Mouse (Mus musculus) embryo, embryonic 11.5 days (tissue): Measurements from ENCODE around the gene Pde1a.
A peak's percentile ranks its signal among the peaks of the same experiment; 100 is the strongest.

Experiments
- DNase-seq: peaks from one replicate; pipeline ENCODE4 v3.0.0-alpha.2; 2012; ENCODE audit warnings: low read depth, low spot score

Pde1a gene

DNA sequence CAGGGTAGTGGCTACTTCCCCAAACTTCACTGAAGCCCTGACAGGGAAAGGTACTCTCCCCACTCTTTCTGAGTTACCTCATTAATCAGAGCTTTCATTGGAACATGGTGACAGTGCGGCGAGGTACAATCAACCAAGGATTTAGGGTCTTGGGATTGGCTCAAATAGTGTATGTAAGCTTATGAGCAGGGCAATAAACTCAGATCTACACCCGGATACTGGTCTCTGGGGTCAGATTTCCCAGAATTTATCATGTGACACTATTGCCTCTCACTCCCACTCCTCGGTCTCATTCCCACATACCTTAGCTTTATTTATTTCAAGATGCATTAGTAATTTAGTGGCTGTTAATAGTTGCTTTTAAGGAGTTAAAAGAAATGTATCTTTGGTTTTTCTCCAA, 303.4 kb downstream of the Pde1a start:
- DNase-seq, result no peak

DNA sequence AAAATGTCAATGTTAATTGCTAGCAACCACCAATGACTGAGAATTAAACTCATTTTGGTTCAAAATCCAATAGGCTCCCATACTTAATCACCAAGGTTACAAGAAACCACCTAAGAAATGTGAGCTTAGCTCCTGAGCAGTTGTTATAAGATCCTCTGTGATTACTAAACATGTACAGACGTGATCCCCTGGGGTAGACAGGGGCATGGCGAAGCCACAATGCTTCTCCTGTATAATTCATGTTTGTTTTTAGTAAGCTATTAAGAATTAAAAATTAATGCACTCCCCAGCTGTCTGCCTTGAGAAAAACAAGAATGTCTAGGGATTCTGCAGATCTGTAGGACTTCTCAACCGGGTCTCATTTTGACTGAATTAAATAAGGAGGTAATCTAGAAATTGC, 309.7 kb downstream of the Pde1a start:
- DNase-seq, result no peak

DNA sequence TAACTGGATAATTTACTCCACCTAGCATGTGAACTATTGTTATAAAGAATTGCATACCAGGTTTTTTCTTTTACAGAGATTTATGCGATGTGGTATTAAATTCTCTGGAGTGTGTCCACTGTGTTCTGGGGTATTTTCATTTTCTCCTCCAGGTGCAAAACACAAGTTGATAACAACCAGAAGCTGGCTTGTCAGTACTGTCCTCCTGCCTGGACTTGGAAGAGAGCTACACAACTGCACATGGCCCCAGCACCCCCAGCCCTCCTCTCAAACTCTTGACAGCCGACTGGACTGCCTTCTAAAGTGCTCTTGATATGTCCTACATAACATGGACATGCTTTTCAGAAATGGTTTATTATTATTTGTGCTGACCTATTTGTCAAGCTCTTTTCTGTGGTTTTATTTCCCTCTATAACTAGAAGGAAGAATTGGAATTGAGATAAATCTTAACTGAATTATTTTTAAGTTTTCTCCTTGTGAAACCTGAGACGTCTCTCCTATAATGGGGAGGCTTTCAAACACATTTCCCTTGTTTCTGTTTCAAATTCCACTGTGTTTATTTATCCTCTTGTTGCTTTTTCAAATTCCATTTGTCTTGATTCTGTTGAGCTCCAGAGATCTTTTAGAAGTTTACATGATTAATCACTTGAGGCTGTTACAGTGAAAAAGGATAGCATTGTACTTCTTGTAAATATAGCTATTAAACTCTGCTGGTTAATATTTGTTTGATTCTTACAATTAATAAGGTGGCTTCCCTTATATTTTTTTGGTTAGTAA, 313.4 kb downstream of the Pde1a start:
- no peak for DNase-seq

DNA sequence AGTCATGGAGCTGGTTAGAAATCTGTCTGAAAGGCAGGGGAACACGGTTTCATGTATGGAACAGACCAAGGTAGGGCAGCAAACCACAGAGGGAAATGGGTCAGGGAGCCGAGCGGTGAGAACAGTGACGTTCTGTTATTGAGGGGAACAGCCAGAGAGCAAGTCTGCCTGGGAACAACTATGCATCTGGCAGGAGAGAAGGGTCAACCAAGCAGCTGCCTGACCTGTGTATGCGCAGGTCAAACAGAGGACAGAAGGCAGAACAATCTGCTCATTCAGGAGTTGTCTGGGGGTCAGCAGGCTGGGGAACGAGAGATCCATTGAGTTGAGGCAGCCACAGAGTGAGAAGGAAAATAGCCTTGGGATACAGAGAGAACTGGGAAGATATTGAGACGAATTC, 330.6 kb downstream of the Pde1a start:
- DNase-seq, result peak; percentile 27

DNA sequence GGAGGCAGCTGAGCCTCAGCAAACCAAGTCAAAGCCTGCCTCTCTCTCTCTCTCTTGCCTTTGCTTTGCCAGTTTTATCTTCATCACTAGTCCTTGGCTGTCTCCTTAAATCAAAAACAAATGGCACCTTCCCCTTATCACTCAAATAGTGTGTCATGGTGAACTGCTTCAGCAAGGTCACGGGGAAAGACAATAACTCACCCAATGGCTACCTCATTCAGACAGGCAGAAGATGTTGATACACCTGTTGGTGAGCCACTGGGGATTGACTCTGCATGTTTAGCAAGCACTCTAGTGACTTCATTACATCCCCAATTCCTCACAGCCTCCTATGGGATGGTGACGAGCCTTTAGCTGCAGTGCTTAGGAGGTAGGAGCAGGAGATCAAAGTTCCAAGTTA, 331.8 kb downstream of the Pde1a start:
- DNase-seq, result no peak

DNA sequence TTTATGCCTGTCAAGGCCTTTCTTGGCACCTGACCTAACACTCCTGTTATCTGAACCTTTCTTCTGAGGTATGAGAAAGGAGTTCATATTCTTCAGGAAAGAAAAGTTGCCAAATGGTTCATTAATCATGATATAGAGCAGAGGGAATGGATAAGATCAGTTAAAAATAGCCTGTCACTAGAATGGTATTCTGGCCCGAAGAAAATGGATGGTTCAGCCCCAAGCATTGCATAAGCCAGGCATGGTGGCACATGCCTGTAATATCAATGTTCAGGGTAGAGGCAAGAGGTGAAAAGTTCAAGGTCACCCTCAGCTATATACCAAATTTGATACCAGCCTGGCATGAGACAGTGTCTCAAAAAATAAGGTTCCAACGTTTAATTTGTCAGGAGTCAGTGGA, 336.1 kb downstream of the Pde1a start:
- DNase-seq, result no peak

DNA sequence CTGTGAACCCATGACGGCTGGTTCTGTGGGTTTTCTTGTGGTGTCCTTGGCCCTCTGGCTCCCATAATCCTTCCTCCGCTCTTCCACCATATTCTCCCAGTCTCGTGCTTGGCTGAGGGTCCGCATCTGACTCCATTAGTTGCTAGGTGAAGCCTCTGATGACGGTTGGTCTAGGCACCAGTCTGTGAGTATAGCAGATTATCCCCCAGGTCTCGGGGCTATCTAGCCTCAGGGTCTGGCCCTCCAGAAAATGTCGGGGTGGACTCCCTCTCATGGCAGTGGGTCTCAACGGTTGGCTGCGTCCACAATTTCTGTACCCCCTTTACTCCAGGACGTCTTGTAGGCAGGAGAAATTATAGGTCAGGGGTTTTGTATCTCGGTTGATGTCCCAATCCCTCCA, 342.8 kb downstream of the Pde1a start:
- no peak for DNase-seq

DNA sequence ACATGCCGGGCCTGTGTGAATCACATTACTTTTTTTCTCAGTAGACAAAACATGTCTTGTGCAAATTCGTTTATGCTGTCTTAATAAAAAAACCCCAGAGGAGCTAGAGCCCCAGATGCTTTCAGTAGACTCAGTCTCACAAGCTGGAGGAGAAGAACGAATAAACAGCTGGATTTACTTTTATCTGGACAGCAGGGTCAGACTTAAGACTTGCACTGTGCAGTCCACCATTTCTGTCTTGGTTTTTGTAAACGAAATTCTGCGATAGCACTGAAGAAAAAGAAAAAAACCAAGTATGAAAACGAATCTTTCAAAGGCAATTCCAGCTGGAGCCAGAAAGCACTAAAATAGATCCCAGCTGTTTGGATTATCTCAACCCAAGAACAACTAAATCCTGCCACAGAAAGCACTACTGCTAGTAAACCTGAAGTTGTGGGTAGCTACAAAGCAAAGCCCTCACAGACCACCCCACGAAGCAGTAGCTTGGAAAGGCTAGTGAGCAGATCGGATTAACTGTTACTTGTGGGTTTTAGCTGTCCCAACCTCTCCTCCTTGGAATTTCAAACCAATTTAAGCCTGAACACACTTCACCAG, 343.6 kb downstream of the Pde1a start:
- DNase-seq, result no peak
